Mouse (Mus musculus) liver, adult 2 months (tissue): Measurements from ENCODE around the gene Ccdc158.

Experiments used
- CTCF ChIP-seq: fragments of 200-500 bp; IDR thresholded peaks from 2 replicates; pipeline ENCODE4 v1.5.1; 2011; ENCODE audit warnings: low read depth, low read length, control low read depth
- POLR2A ChIP-seq: fragments of 200-500 bp; IDR thresholded peaks from 2 replicates; pipeline ENCODE4 v1.6.1; 2011; ENCODE audit warnings: low read length, control low read depth; ENCODE audit not compliant: insufficient read depth; ENCODE audit errors: extremely low read depth

DNA sequence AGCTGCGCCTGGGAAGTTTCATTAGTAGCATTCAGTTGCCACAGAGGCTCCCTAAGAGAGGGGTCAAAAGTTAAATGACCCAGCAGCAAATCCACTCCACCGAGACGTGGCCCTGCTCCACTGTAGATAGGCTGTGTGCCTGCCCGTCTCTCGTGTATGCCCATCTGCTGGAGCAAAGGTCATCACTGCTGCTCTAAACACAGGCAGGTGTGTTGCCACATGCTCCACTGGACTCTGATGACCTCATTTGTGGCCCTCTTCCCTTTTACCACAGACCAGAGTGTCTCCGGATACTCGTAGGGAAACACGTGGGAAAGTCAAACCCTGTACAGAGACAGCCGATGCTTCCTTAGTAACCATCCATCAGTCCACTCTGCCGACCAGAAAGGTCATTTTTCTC is 89.1 kb downstream of the Ccdc158 start:
- TF ChIP-seq CTCF (no peak), POLR2A (no peak)
